Mouse (Mus musculus) CH12.LX (cell line): ENCODE results near the gene Casp8ap2.

Experiments
- CHD1 ChIP-seq: IDR thresholded peaks from 2 replicates; pipeline ENCODE4 v1.6.1; 2012; ENCODE audit warnings: low read depth, low read length, improper control_type of control experiment, inconsistent platforms
- CTCF ChIP-seq, 2 experiments: IDR thresholded peaks in 1 of 2; conservative IDR thresholded peaks in 1 of 2; 2 replicates each; pipeline ENCODE4 v1.5.1; 2011 to 2012; ENCODE audit warnings: low read depth in 2 of 2, low read length in 2 of 2, improper control_type of control experiment in 1 of 2, inconsistent platforms in 1 of 2, mild to moderate bottlenecking in 1 of 2, moderate library complexity in 1 of 2
- ELF1 ChIP-seq: IDR thresholded peaks from 2 replicates; pipeline ENCODE4 v1.6.1; 2014; ENCODE audit warnings: low read depth, mild to moderate bottlenecking, inconsistent platforms, low read length, improper control_type of control experiment
- MAZ ChIP-seq: IDR thresholded peaks from 2 replicates; pipeline ENCODE4 v1.6.1; 2012; ENCODE audit warnings: low read depth, mild to moderate bottlenecking, inconsistent platforms, low read length, improper control_type of control experiment, moderate library complexity
- POLR2A ChIP-seq: IDR thresholded peaks from 2 replicates; pipeline ENCODE4 v1.6.1; 2011; ENCODE audit warnings: low read depth, mild to moderate bottlenecking, improper control_type of control experiment, low read length
- SIN3A ChIP-seq: IDR thresholded peaks from 2 replicates; pipeline ENCODE4 v1.6.1; 2012; ENCODE audit warnings: low read length, improper control_type of control experiment, inconsistent platforms
- ZKSCAN1 ChIP-seq: IDR thresholded peaks from 2 replicates; pipeline ENCODE4 v1.6.1; 2012; ENCODE audit warnings: low read depth, inconsistent platforms, low read length, improper control_type of control experiment, borderline replicate concordance

GRCm38 (mm10) chr4:32683061-32683582, 67.9 kb downstream of the Casp8ap2 start:
- TF ChIP-seq POLR2A (no peak), CTCF (conservative IDR thresholded peaks at IDR 0.05 in 1 of 2, IDR thresholded peaks at IDR 0.05 in 1 of 2; ENCODE audit: low read depth in 2 of 2, low read length in 2 of 2) (no peak), ELF1 (no peak), CHD1 (no peak), ZKSCAN1 (no peak), MAZ (no peak), SIN3A (no peak)
